8 mouse cellular contexts compared by ENCODE assay signal in genomic region chr7:126200178-126200996, GRCm38 (mm10). TPM values are rescaled to one million over a fixed set of nuclear protein-coding genes. Genes with fewer than 3 reads are reported as not detected.
DNase-seq lines count a peak whose midpoint lies in the region; ATAC-seq and TF ChIP-seq lines count a peak whose summit lies in the region.

TSS of gene Xpo6 (minus strand) at chr7:126200501.

- peak within 1 kb of the TSS; percentile 94 for H3K27ac ChIP-seq in ES-Bruce4 (ENCODE audit: insufficient read depth, low read length)
- H3K27ac ChIP-seq in forebrain, embryonic 14.5 days (ENCODE audit: low read depth, low read length): peak within 1 kb of the TSS; percentile 86
- H3K27ac ChIP-seq in neural tube, embryonic 15.5 days (replicated peaks): peak within 1 kb of the TSS; percentile 87

- no peak for TF ChIP-seq CTCF in ES-Bruce4 (IDR thresholded peaks at IDR 0.05; ENCODE audit: low read depth, low read length)

- no peaks in the 10 kb centered on the region for H3K36me3 ChIP-seq in ES-Bruce4 (ENCODE audit: control insufficient read depth, insufficient read depth, low read length, poor library complexity, severe bottlenecking)
- no peaks in the 10 kb centered on the region for H3K36me3 ChIP-seq in forebrain, embryonic 14.5 days (ENCODE audit: control insufficient read depth, insufficient read depth, low read length)
- no peaks in the 10 kb centered on the region for H3K36me3 ChIP-seq in neural tube, embryonic 15.5 days

- H3K4me3 ChIP-seq in ES-Bruce4 (ENCODE audit: low read depth, low read length): peak within 1 kb of the TSS; percentile 96
- H3K4me3 ChIP-seq in forebrain, embryonic 14.5 days (ENCODE audit: low read depth, low read length): peak within 1 kb of the TSS; percentile 91
- peak within 1 kb of the TSS; percentile 70 for H3K4me3 ChIP-seq in neural tube, embryonic 15.5 days (replicated peaks)

- DNase-seq in forebrain, embryonic 14.5 days (ENCODE audit: low spot score): peak; percentile 98
- peak; percentile 96 for DNase-seq in heart, postnatal 14 days
- peak; percentile 96 for DNase-seq in layer of hippocampus, adult 11-12 months (ENCODE audit: low spot score)
- peak; percentile 93 to 96 for DNase-seq in lung, adult 18-20 months
- peak; percentile 95 for DNase-seq in testis, postnatal 14 days (ENCODE audit: low spot score)

- ATAC-seq in cerebellum, adult (ENCODE audit: insufficient number of reproducible peaks, low FRiP score, low TSS enrichment): peak; percentile 85
- peak; percentile 97 for ATAC-seq in forebrain, embryonic 14.5 days
- peak; percentile 96 for ATAC-seq in neural tube, embryonic 15.5 days (ENCODE audit: low FRiP score)

- TF ChIP-seq POLR2A in ES-Bruce4 (IDR thresholded peaks at IDR 0.05; ENCODE audit: insufficient read depth, low read length): peak; percentile 36

- H3K4me2 ChIP-seq in forebrain, embryonic 14.5 days (ENCODE audit: low read length): peak within 1 kb of the TSS; percentile 56
- H3K4me2 ChIP-seq in neural tube, embryonic 15.5 days: peak within 1 kb of the TSS; percentile 74

- H3K27me3 ChIP-seq in ES-Bruce4 (ENCODE audit: control insufficient read depth, insufficient read depth, low read length, poor library complexity, severe bottlenecking): no peaks in the 10 kb centered on the region
- H3K27me3 ChIP-seq in forebrain, embryonic 14.5 days (replicated peaks; ENCODE audit: control insufficient read depth, insufficient read depth, low read length): no peaks in the 10 kb centered on the region
- no peaks in the 10 kb centered on the region for H3K27me3 ChIP-seq in neural tube, embryonic 15.5 days (replicated peaks)

- H3K9ac ChIP-seq in ES-Bruce4 (ENCODE audit: low read depth, poor library complexity, severe bottlenecking): peak within 1 kb of the TSS; percentile 88
- H3K9ac ChIP-seq in forebrain, embryonic 14.5 days (ENCODE audit: low read length): peak within 1 kb of the TSS; percentile 95
- H3K9ac ChIP-seq in neural tube, embryonic 15.5 days (replicated peaks): peak within 1 kb of the TSS; percentile 94

- TF ChIP-seq EP300 in ES-Bruce4 (IDR thresholded peaks at IDR 0.05; ENCODE audit: insufficient read depth, low read depth, low read length): no peak

- under 1% methylated on average over 46 of the region's 57 CpGs for WGBS in forebrain, embryonic 14.5 days
- under 1% methylated on average over 55 of the region's 57 CpGs for WGBS in neural tube, embryonic 15.5 days

- no peaks in the 10 kb centered on the region for H3K4me1 ChIP-seq in ES-Bruce4 (ENCODE audit: control insufficient read depth, insufficient read depth, low read length)
- peaks cover 16% of the 10 kb centered on the region for H3K4me1 ChIP-seq in forebrain, embryonic 14.5 days (ENCODE audit: control insufficient read depth, insufficient read depth, low read length)
- peaks cover 36% of the 10 kb centered on the region for H3K4me1 ChIP-seq in neural tube, embryonic 15.5 days

- intact Hi-C loops in heart, postnatal 14 days (cut with DNase I): no loop called here

- H3K9me3 ChIP-seq in ES-Bruce4 (replicated peaks; ENCODE audit: control insufficient read depth, insufficient read depth, low read length, poor library complexity, severe bottlenecking): no peaks in the 10 kb centered on the region
- no peaks in the 10 kb centered on the region for H3K9me3 ChIP-seq in forebrain, embryonic 14.5 days (replicated peaks; ENCODE audit: control insufficient read depth, low read length)
- no peaks in the 10 kb centered on the region for H3K9me3 ChIP-seq in neural tube, embryonic 15.5 days (replicated peaks)

RNA-seq across cellular contexts. Expression of gene Xpo6, which starts in this region (rescaled TPM):
- 126 and 136 TPM in 2 replicates for polyA plus RNA-seq in ES-Bruce4 (2011; ENCODE audit: insufficient read depth, insufficient read length, low read depth, missing spikeins)
- polyA plus RNA-seq in forebrain, embryonic 14.5 days (2014; fragmentation: Nextera tagmentation; extraction: Ambion mirVana): 46.1 and 48.6 TPM in 2 replicates
- total RNA-seq in heart, postnatal 14 days (2021): 10 to 100 TPM; 34.8 to 36.3 TPM
- polyA plus RNA-seq in neural tube, embryonic 15.5 days (2015; fragmentation: Nextera tagmentation; extraction: Ambion mirVana): 51.2 and 54.3 TPM in 2 replicates

Comparison
In these comparisons a context has a peak if more than half of its experiments do, and no peak if none do; other contexts are left out.
1. Peak in every context shown above with its lines: DNase-seq, ATAC-seq, H3K4me3 ChIP-seq and H3K27ac ChIP-seq.